Mouse (Mus musculus) cerebral cortex, adult 2 months (tissue): ENCODE results near the gene Sp2.

Experiments
- WGBS: fragments of 180-500 bp; shearing (Covaris S2); methylation state at CpG from one replicate; pipeline ENCODE4 v1.1.7; 2018; 5-methylcytosine and 5-hydroxymethylcytosine counted together

Gene Sp2

DNA sequence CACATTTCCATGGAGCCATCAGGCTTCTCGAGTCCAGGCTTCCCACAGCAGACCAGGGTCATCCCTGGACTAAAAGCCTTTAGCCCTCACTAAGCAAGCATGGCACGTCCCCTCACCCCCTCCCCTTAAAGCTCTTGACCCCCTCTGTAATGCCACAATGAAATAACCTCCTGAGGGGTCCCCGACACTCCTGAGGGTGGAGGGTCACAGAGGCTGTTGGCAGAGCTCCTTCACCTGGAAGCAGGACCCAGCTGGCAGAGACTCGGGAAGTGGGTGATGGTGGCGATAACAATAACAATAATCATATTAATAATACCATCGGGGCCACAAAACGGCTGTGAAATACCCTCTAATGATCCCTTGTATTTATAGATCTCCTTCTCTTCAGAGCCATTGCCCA is at the start of gene Sp2:
Gene Sp2, minus strand, starts transcription at position 101 of the 400 bp plus-strand sequence.
- WGBS, result 76% methylated on average over 7 of the region's 7 CpGs

DNA sequence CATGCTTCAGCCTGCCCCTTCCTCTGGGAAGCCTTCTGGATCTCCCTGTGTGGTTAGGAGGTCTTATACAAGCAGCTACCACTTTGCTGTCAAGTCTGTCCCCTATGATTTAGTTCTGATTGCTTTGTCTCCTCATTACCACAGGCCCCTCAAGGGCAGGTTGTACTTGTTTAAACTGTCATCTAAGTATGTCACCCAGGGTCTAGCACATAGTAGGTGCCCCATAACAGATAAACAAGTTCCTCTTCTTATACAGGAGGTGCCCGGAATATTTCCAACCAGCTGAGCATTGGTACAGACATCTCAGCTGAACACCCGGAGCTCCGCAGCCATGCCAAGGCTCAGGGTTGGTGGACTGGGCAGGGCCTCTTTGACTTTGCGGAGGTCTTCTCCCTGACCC is 49.7 kb upstream of the Sp2 start:
- 97% methylated on average over 4 of the region's 4 CpGs for WGBS

DNA sequence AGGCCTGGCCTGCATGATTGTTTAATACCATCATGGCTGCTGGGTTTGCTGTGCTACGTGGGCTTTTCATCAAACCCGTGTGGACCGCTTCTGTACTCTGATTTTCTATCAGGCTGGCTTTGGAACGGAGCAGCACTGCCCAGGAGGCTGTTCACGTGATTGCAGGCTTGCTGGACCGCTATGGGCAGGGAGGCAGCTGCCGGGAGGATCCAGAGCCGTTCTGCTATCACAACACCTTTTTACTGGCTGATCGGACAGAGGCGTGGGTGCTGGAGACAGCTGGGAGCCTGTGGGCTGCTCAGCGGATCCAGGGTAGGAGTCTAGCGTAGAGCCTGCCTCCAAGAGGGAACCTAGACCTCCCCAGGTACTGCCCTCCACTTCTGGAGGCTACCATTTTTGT is 49.2 kb upstream of the Sp2 start:
- WGBS, result 85% methylated on average over 12 of the region's 12 CpGs

DNA sequence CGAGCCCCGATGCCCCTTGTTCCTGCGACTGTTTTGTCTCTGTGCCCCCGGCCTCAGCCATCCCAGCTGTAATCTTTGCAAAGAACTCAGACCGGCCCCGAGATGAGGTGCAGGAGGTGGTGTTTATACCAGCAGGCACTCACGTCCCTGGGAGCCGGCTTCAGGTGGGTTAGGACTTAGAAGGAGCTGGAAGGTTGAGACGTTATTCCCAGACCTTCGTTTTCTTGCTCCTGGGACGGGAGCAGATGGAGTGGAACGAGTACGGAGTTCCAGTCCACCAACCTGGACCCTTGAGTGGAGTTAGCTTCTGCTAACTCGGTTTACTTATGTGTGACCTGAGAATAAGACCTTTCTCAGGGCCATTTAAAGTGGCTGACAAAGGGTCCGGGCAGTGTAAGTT is 47.7 kb upstream of the Sp2 start:
- 27% methylated on average over 15 of the region's 15 CpGs for WGBS

DNA sequence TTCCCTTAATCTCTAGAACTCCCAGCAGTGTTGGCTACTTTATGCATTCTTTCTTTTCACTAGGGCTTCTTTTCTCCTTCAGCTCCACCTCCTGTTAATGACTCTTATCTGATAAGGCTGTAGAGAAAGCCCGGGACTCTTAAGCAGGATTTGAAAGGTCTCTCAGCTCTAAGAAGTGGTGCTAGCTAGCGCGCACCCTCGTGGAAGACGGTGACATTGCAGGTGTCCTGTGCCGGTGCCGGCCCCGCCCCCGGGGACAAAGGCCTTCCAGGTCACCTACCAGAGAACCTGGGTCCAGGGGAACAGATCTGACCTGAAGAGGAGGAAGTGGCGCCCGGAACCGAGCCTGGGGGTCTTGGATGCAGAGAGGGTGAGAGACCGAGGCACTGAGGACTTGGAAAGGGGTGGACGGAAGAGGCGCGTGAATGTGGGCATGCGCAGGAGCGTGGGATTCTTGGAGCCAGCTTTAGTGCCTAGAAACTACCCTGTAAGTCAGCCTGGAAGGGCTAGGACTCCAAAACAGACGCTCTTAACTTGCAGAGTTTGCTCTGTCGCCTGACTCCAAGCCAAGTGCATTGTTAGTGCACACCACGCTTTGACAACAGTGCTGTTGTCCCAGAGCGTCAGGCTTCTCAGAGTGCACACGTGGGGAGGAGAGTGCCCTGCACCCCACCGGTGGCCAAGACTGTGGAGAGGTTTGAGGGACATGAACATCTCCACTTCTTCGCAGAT is 47.1 kb upstream of the Sp2 start, which contains the start of gene Scrn2:
Gene Scrn2, plus strand, starts transcription at position 253 of the 732 bp plus-strand sequence.
- WGBS, result under 1% methylated on average over 25 of the region's 25 CpGs

DNA sequence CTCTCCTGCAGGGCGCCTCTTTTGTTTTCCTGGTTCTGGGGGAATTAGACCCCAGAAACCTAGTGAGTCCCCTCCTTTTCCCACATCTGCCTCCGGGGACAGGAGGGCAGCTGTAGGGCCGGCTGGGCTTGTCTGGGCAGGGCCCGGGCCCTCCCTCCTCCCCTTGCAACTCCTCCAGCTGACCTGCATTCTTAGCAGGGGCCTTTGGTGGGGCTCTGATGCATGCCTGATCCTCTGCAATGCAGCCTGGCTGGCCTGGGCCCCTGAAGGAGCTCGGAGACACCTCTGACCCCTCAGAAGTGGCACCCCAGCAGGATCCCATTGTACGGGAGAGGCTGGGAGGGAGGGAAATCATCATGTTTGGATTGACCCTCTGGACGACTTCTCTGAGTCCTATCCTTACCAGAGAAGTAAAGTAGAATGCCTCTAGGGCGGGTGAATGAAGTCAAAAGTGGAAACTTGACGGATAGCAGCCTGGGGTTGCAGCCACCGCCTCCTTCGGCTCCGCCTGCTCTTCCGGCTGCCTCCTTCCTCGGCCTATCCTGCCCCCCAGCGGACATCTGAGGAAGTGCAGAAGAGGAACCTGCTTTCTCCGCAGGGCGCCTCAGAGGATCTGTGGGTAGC is 43.1 kb upstream of the Sp2 start:
- WGBS, result 12% methylated on average over 17 of the region's 17 CpGs

DNA sequence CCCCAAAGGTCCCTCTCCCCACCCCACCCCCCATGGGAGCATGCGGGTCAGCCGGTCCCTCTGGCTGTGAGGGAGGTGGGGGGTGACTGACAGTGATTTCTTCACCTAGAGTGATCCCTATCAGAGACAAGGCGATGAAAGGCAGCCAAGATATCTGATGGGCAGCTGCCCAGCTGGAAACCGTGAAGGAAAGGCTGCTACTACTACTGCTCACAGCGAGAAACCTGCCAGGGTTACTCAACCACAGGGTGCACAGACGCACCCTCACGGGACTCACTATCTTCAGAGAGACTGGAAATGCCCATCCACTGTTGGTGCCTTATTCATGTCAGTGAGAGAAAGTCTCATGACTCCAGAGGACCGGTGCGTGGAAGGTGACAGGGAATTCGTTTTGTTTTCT is 42.2 kb upstream of the Sp2 start:
- 79% methylated on average over 10 of the region's 10 CpGs for WGBS

DNA sequence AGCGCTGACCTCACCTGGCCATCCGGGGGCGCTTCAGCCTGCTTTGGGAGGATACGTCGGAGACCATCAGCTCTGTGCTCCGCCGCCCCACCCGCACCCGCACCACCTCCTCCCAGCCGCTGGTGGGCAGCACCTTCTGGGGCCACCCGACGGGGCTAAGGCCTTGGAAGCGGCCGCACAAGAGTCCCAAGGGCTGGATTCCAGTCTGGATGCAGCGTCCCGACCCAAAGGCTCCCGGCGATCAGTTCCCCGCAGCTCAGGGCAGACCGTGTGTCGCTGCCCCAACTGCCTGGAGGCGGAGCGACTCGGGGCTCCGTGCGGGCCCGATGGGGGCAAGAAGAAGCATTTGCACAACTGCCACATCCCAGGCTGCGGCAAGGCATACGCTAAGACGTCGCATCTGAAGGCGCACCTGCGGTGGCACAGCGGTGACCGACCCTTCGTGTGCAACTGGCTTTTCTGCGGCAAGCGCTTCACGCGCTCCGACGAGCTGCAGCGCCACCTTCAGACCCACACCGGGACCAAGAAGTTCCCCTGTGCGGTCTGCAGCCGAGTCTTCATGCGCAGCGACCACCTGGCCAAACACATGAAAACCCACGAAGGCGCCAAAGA is 39.2 kb upstream of the Sp2 start:
- WGBS, result under 1% methylated on average over 50 of the region's 50 CpGs

DNA sequence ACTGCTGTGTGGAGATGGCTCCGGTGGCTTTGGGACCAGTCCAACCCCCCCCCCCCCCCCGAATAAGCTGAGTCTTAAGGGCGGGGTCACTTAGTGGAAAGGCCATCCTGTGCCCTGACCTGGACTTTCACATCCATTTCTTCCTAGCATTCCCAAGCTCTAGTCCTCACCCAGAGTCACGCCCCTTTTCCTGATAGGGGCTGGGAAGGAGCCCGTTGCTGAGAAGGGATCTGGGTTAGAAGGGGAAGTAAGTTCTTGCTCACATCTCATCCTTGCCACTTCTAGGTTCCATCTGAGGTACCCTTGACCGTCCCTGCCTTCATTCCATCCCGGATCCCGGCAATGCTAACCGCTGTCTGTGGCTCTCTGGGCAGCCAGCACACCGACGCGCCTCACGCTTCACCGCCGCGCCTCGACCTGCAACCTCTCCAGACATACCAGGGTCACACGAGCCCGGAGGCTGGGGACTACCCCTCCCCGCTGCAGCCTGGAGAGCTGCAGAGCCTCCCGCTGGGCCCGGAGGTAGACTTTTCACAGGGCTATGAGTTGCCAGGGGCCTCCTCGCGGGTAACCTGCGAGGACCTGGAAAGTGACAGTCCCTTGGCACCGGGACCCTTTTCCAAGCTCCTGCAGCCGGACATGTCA is 38.5 kb upstream of the Sp2 start:
- WGBS, result 1% methylated on average over 27 of the region's 27 CpGs

DNA sequence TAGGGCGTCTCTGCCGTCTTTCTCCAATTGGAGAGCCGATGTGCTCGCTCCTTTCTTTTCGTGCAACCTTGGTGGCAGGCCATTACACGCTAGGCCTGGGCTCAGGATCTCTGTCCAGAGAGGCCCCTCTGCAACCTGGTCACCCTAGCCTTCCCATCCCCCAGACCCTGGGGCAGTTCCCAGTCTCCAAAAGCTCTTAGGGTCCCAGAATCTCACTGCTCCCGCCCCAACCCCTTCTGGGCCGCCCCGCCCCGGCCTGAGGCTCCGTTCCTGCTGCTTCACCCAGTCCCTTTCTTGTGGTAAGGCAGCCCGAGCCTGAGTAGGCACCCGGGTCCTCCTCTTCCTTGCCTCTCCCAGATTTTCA is 36.6 kb upstream of the Sp2 start:
- 9% methylated on average over 13 of the region's 13 CpGs for WGBS

DNA sequence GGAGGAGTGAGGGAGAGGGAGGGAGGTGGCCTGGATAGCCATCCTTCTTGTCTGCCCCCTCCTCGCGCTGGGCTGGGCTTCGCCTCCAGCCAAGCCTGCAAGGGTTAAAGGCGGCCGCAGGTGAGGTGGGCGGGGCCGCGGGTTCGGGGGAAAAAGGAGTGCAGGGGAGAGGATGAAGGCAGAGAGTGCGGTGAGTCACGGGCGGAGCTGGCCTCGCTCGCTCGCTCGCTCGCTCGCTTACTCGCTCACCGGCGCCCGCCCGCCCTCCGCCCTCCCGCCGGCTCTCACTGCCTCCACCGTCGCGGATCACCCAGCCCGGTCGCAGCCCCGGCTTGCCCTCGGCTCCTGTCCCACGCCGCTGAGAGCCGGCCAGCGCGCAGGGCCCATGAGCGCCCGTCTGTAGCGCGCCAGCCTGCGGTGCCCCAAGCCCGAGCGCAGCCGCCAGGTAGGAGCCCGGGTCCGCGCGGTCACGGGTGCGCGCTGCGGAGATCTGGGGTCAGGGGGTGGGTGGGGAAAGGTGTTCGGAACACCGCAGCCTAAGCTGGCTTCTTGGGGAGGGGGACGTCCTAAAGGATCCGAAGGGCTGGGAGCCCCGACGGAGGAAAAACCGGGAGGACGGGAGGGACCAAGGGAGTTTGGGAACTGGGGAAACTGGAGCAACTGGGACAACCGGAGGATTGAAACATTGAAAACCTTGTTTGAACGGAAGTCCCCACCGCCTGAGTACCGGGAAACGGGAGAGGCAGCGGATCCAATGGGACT is 36.0 kb upstream of the Sp2 start:
- 2% methylated on average over 63 of the region's 68 CpGs for WGBS

DNA sequence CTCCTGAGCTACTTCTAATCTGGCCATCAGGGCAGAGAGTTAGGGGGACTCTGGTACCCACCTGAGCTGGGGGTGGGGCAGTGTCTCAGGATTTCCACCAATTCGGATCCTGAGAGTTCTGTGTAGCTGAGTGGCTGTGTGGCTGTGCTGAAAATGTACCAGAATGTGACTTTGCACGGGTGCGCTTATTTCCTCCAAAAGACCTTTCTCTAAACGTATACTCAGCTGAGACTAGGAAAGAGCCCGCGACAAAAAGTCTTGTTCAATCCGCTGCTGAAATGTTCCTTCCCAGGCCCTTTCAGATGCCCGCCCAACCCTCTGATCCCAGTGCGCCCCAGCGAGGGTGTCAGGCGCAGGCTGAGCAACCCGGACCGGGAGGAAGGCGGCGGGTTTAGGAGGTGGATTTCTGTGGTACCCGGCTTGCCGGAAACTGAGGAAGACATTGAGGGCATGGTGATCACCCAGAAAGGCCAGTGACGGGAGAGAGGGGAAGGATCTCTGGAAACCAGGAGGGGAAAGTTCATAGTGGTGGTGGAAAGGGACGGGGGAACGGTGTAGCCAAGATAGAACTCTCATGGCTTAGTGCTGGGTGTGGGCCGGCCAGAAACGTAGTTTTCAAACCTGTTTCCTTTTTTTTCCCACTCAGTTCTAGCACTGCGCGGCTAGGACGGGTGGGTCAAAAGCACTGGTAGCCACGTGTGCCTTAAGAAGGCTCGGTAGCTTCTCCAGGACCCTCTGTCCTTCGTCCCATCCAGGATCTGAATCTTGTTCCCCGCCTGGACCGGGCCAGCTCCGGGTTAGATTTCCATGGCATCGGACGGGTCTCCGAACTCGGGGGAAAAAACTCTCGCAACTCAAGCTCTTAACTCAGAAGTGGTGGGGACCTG is 35.2 kb upstream of the Sp2 start:
- 2% methylated on average over 36 of the region's 36 CpGs for WGBS

DNA sequence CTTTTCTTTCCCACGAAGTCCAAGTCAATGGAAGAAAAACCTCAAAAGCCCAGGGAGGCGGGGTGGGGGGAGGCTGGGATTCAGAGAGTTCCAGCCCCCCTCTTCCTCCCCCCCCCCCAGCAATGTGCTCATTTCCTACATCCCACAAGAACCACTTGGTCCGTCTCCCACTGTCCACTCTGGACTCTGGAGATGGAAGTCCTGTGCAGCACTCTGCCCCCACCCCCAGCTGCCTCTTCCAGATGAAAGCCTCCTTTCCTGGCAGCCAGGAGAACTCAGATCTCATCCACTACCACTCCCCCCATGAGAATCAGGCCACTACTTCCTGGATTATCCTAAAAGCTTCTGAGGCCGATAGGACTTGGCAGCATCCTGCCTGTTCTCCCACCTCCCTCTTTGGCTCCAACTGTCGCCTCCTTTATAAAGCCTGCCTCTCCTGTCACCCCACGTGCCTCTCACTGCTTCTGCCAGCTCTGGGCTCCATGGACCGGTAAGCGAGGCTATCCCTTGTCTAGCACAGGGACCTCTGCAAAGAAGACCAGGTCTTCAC is 30.4 kb upstream of the Sp2 start, which contains the start of gene Sp6:
Gene Sp6, plus strand, starts transcription at position 274 of the 550 bp plus-strand sequence.
- 21% methylated on average over 8 of the region's 8 CpGs for WGBS

DNA sequence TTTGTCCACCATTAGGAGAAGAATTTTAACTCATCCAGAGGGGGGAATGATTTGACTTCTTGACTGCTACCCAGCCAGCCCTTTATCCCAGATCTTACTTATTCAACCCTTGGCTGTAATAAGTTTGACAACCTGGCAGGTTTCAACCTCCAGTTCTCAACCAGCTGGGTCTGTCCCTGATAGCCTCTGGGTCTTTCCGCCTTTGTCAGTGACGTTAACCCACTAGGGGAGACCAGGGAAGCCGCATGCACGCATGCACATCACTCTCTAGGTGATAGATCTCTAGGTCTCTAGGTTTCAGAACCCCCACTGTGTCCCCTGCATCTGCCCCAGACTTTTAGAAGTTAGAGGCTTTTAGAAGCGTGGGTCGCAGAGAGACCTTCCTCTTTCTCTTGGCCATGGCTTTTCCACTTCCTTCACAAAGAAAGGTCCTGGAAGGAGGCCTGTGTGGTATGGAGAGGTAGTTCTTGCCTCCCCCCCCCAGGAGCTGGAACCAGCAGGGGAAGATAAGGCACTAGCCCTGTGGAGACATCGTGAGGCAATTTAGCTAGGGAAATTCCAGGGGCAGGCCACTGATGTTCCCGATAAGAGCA is 26.5 kb upstream of the Sp2 start:
- 82% methylated on average over 8 of the region's 8 CpGs for WGBS

DNA sequence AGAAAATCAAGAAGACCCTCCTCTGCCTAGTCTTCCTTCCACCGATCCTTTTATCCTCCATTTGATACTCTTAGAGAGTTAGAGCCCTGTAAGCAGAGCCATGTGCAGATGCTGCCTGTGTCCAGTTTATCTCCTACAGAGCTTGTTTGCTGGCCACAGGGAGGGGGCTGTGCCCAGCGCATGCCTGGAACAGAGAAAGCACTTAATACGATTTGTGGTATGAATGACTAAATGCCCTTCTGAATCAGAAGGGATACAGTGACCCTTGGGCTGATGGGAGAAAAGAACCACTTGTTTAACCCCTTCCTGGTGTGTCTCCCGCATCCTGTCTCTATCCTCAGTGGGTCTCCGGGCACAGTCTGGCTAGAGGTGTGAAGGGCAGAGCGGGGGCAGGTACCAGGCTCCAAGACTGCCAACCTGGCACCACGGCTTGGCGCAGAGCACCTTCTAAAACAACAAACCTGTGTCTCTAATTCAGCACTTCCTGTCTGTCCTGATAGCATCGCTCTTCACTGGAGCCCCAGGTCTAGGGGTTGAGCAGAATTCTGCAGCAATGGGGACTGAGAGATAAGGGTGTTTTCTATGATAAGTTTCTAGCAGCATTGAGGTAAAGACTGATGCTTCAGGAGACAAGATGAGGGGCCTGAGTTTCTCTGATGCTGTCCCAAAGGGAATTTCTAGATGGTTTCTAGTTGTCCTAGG is 24.5 kb upstream of the Sp2 start:
- 77% methylated on average over 9 of the region's 9 CpGs for WGBS

DNA sequence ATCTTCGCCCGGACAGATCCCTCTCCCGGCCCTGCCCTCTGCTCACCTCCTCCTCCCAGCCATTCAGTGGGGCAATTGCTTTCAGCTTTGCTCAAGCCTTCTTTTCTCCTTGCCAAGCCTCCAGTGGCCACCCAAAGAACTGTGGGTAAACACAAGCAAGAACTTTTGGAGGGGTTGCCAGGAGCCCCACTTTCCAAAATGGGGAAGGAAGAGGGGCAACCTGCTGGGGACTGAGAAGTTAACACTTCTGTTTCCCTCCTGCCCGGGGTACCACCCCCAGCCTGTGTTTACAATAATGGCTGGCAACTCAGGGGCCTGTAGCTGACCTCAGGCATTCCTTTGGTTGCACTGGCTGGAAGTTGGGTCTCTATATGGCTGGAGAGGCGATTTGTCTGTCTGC is 20.4 kb upstream of the Sp2 start:
- 66% methylated on average over 5 of the region's 5 CpGs for WGBS

DNA sequence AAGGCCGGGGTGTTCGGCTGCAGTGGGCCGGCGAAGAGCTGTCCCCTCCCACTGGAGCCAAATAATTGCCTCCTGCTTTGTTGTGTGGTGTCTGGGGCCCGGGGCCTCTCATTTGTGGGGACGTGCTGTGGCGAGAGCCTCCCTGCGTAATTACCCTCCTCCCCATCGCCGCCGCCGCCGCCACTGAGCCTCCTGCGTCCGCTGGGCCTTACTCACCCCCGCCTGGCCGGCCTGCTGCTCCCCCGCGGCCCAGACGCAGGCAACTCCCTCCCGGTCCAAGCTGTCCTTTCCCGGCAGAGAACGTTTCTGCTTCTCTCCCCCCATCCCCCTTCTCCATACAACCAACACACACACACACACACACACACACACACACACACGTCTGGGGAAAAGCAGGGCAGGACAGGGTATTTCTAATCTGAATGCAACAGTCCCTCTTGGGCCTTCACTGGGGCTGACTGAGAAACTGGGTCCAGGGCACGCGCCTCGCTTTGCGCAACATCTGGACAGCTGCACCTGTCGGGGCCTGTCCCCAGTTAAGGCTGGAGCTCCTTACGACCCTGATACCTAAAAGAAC is 14.7 kb upstream of the Sp2 start:
- WGBS, result 20% methylated on average over 30 of the region's 30 CpGs

DNA sequence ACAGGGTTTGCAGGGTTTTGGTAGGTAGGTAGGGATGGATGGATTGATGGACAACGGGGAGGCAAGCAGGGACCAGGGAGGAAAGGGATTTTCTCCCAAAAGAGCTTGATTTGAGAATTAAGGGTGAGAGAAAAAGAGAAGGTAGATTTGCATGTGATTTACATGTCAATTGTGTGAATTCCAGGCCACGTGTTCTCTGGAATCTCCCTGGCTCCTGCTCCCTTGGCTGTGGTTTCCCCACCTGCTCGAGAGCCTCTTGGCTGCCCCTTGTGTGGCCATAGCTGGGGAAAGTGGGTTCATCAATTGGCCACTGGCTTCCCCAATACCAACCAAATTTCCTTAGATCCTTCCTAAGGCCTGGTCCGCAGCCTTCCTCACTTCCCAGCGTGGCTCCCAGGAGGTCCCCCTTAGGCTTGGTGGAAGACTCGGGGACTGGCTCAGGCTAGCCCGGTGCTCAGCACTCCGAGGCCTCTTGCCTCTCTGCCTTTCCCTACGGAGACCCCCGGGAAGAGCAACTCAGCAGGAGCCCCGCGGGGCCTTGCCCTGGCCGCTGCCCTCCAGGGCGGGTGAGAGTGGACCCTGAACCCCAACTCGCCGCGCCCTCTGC is 14.1 kb upstream of the Sp2 start:
- 32% methylated on average over 17 of the region's 17 CpGs for WGBS
